Mouse (Mus musculus): ENCODE measurements around the gene Txnrd2.

DNA sequence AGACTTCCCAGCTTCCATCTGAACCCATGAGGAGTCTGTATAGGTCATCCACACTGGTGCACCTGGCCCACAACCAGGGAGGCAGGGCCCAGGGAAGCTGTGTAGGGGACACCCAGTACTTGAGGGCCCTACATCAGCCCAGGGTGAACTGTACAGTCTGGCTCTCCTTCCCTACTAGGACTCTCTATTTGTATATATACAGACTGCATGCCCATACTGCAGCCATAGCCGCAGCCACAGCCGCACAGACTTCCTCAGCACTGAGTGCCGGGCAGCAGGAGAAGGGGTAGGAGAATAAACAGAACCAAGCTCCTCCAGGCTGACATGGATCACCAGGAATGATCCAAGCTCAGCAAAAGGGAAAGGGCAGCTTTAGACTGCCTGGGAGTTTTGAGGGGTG, 34.6 kb downstream of the Txnrd2 start:
- TF ChIP-seq RCOR1 (conservative IDR thresholded peaks at IDR 0.05; ENCODE audit: low read depth, low read length), result no peak
- no peak for TF ChIP-seq POLR2AphosphoS2 (IDR thresholded peaks at IDR 0.05; ENCODE audit: low read depth, low read length)
- TF ChIP-seq MYC (IDR thresholded peaks at IDR 0.05; ENCODE audit: low read depth, low read length), result no peak
- no peak for TF ChIP-seq POLR2A (IDR thresholded peaks at IDR 0.05; ENCODE audit: low read depth, low read length)
- TF ChIP-seq CTCF (conservative IDR thresholded peaks at IDR 0.05 in 1 of 2, IDR thresholded peaks at IDR 0.05 in 1 of 2; ENCODE audit: low read depth in 2 of 2, low read length in 2 of 2), result no peak
